Mouse (Mus musculus): Measurements from ENCODE around the gene Itk.

GRCm38 (mm10) chr11:46373071-46374030 is 16.0 kb downstream of the Itk start:
- TF ChIP-seq CTCF (IDR thresholded peaks at IDR 0.05; ENCODE audit: extremely low read depth, insufficient read depth, insufficient read length, insufficient replicate concordance) (no peak), POLR2A (IDR thresholded peaks at IDR 0.05; ENCODE audit: low read depth, low read length) (no peak)
